Mouse (Mus musculus) forebrain, embryonic 16.5 days (tissue): ENCODE results near the gene Rassf3. TPM values are rescaled to one million over a fixed set of nuclear protein-coding genes. Genes with fewer than 3 reads are reported as not detected.

ENCODE experiments used
- ATAC-seq: fragments of 200-750 bp; cut with Nextera tagmentation; 2 replicates; pipeline ENCODE4 v1.8.0; 2017; ENCODE audit warnings: mild to moderate bottlenecking, moderate library complexity
- H3K27ac ChIP-seq: fragments of 300-500 bp; sonication (generic); 2 replicates; pipeline ENCODE4 v1.5.1; 2014; ENCODE audit warnings: low read length, control low read depth
- H3K27me3 ChIP-seq: fragments of 300-500 bp; sonication (generic); replicated peaks from 2 replicates; pipeline ENCODE4 v1.6.1; 2014; ENCODE audit warnings: low read length; ENCODE audit not compliant: control insufficient read depth, insufficient read depth
- H3K36me3 ChIP-seq: fragments of 300-500 bp; sonication (generic); 2 replicates; pipeline ENCODE4 v1.6.1; 2014; ENCODE audit not compliant: control insufficient read depth, insufficient read depth
- H3K4me1 ChIP-seq: fragments of 300-500 bp; sonication (generic); replicated peaks from 2 replicates; pipeline ENCODE4 v1.6.1; 2014; ENCODE audit warnings: low read length; ENCODE audit not compliant: control insufficient read depth, insufficient read depth
- H3K4me2 ChIP-seq: fragments of 300-500 bp; sonication (generic); 2 replicates; pipeline ENCODE4 v1.6.1; 2014; ENCODE audit warnings: mild to moderate bottlenecking, low read length, control low read depth
- H3K4me3 ChIP-seq: fragments of 300-500 bp; sonication (generic); replicated peaks from 2 replicates; pipeline ENCODE4 v1.5.1; 2014; ENCODE audit warnings: mild to moderate bottlenecking, low read length, control low read depth
- H3K9ac ChIP-seq: fragments of 300-500 bp; sonication (generic); replicated peaks from 2 replicates; pipeline ENCODE4 v1.6.1; 2014; ENCODE audit warnings: low read depth, low read length, control low read depth
- H3K9me3 ChIP-seq: fragments of 300-500 bp; sonication (generic); 2 replicates; pipeline ENCODE4 v1.6.1; 2016; ENCODE audit warnings: low read length; ENCODE audit not compliant: control insufficient read depth
- WGBS: fragments of 180-500 bp; shearing (Covaris S2); extraction: QIAGEN DNeasy Blood & Tissue Kit; methylation state at CpG from one replicate; pipeline ENCODE4 v1.1.7; 2014; 5-methylcytosine and 5-hydroxymethylcytosine counted together
- polyA plus RNA-seq: library from polyadenylated mRNA; unstranded; fragments of >200 nt; fragmentation: Nextera tagmentation; extraction: Ambion mirVana; gene quantifications from 2 replicates; pipeline ENCODE4 v1.2.1, GENCODE M21; 2015

Rassf3 gene
- polyA plus RNA-seq, 1 experiment from 2014 or later, result 4.1 TPM

DNA sequence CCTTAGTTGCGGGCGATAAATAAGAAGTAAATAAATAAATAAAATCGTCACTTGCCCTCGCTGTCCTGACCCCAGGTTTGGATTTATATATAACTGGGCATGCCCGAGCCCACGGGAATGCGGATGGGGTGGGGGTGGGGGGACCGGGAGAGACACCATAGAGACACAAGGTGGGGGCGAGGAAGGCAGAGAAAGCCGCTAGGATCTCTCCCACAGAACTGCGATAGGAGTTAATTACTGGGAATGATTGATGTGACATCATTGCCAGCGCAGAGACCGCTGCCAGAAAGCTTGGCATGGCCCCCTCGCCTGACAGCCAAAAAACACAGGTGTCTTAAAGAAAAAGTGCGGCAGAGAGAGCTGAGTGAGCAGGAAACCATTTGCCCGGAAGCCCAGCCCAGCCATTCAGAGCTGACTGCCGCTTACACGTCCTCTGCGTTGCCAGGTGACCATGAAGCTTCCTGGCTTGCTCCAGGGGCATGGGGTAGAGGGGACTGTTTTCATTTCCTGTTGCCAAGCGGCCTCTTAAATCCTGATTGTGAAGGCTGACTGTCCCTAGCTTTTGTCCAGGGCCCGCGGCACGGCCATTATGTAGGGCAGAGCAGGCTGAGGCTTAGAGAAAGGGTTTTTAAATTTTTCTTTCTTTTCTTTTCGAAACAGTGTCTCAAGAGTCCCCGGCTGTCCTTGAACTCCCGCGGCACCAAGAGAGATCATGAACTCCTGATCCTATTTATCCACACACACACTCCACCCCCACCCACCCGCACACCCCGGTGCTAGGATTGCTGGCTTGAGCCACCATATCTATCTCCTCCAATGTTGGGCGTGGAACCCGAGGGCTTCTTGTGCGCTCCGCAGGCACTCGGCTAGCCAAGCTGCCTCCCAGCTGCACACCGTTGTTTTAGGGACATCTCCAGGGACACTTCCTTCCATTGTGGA, 29.1 kb upstream of the Rassf3 start:
- ATAC-seq, result peak; percentile 95
- H3K36me3 ChIP-seq, result no peaks in the 10 kb centered on the region
- WGBS, result 17% methylated on average over 35 of the region's 35 CpGs
- H3K4me3 ChIP-seq, result peak overlapping the region; percentile 34
- H3K4me1 ChIP-seq, result peaks cover 30% of the 10 kb centered on the region
- peak overlapping the region; percentile 57 for H3K4me2 ChIP-seq
- peak overlapping the region; percentile 80 for H3K27ac ChIP-seq
- no peaks in the 10 kb centered on the region for H3K9me3 ChIP-seq
- H3K27me3 ChIP-seq, result no peaks in the 10 kb centered on the region
- peak overlapping the region; percentile 45 for H3K9ac ChIP-seq

DNA sequence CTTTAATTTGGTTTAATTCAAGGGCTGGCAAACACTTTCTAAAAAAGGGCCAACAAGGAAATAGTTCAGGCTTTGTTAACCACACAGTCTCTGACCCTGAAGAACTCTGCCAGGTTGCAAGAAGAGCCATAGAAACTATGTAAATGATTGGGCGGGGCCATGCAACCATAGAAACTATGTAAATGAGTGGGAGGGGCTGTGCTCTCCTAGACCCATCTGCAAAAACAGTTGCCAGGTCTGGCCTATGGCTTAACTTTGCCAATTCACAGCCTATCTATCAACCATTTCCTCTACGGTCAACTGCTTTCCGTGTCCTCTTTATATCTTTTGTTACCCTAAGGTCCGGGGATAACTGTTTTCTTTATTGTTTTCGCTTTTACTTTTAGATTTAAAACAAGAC, 25.0 kb upstream of the Rassf3 start:
- Histone ChIP-seq H3K4me2 (no peak overlapping the region), H3K9ac (no peak overlapping the region), H3K4me1 (peaks cover 21% of the 10 kb centered on the region), H3K9me3 (no peaks in the 10 kb centered on the region), H3K4me3 (no peak overlapping the region), H3K27me3 (no peaks in the 10 kb centered on the region), H3K36me3 (no peaks in the 10 kb centered on the region), H3K27ac (no peak overlapping the region)
- ATAC-seq, result no peak
- 55% methylated on average over 5 of the region's 5 CpGs for WGBS

DNA sequence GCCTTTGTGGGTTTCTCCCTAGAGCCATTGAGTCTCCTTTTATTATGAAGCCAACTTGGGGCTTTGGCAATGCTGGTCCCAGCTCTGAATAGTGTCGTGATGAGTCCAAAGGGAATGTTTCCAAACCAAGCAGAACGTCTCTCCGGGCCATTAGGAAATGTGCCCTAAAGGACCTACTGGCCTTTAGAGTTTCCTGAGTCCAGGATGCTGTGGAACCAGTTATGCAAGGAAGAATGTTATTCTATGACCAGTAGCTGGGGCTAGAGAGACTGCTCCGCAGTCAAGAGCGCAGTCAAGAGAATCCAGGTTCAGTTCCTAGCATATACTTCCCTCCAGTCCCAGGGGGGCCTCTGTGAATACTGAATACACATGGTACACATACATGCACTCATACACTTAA, 23.9 kb upstream of the Rassf3 start:
- H3K4me3 ChIP-seq, result no peak overlapping the region
- no peak overlapping the region for H3K27ac ChIP-seq
- no peaks in the 10 kb centered on the region for H3K27me3 ChIP-seq
- H3K36me3 ChIP-seq, result no peaks in the 10 kb centered on the region
- no peak overlapping the region for H3K4me2 ChIP-seq
- no peaks in the 10 kb centered on the region for H3K9me3 ChIP-seq
- WGBS, result 80% methylated on average over 5 of the region's 5 CpGs
- no peak for ATAC-seq
- peaks cover 15% of the 10 kb centered on the region for H3K4me1 ChIP-seq
- no peak overlapping the region for H3K9ac ChIP-seq

DNA sequence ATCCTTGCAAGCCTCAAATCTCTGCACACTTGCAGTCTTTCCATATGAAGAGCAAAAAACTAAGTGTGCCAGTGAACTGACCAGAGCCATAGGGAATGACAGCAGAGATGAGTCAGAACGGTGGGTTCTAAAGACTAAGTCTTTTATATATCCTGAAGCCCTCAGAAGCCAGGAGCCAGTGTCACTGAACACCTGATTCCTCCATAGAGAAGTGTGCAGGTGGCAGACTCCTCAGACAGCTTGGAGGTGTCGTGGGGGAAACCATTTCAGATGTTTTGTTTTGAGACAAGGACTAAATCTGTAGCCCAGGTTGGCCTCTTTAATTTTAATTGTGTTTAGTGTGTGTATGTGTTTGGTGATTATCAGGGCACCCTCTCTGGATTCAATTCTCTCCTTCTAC, 22.9 kb upstream of the Rassf3 start:
- Histone ChIP-seq H3K9me3 (no peaks in the 10 kb centered on the region), H3K4me1 (peaks cover 10% of the 10 kb centered on the region), H3K9ac (no peak overlapping the region), H3K4me2 (no peak overlapping the region), H3K36me3 (no peaks in the 10 kb centered on the region), H3K27ac (no peak overlapping the region), H3K4me3 (no peak overlapping the region), H3K27me3 (no peaks in the 10 kb centered on the region)
- WGBS, result 68% methylated on average over 2 of the region's 2 CpGs
- ATAC-seq, result no peak

DNA sequence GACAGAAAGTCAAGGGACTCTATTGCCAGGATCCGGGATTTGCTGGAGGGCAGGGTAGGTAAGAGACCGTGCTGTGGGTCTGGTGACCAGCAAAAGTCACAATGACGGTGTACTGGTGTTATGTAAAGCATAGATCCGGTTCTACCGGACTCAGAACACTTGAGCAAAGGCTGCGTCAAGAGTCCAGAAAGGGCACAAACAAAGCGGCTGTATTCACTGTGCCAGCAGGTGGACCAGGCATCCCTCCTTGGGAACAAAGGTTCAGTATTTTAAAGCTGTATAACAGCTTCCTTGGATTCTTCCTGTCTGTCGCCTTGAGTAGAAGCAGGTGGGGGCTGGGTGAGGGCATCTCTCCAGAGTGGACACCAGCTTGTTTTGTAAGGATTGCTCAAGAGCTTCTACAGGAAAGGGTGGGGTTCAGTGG, 22.3 kb upstream of the Rassf3 start:
- H3K9me3 ChIP-seq, result no peaks in the 10 kb centered on the region
- no peak overlapping the region for H3K4me2 ChIP-seq
- ATAC-seq, result no peak
- no peak overlapping the region for H3K4me3 ChIP-seq
- H3K27me3 ChIP-seq, result no peaks in the 10 kb centered on the region
- H3K4me1 ChIP-seq, result peaks cover 10% of the 10 kb centered on the region
- H3K27ac ChIP-seq, result no peak overlapping the region
- 67% methylated on average over 8 of the region's 8 CpGs for WGBS
- no peaks in the 10 kb centered on the region for H3K36me3 ChIP-seq
- no peak overlapping the region for H3K9ac ChIP-seq

DNA sequence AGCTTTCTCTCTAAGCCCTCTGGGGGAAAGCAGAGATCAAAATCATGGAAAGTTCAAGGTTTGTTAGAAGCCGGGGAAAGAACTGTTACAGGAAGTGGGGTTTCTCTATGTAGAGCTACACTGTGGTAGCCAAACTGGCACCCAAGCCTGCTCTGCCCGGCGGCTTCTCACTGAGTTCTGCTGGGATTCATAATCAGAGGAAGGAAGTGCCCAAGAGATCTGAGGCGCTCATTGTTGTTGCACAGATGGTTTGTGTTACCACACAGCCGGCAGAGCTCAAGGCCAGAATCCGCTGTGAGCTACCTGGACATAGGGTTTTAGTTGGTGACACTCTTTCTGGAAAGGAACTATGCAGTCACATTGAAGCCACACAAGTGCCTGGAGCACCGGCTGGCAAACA, 21.8 kb upstream of the Rassf3 start:
- no peaks in the 10 kb centered on the region for H3K27me3 ChIP-seq
- no peak overlapping the region for H3K4me3 ChIP-seq
- H3K4me1 ChIP-seq, result peaks cover 10% of the 10 kb centered on the region
- H3K9me3 ChIP-seq, result no peaks in the 10 kb centered on the region
- H3K9ac ChIP-seq, result no peak overlapping the region
- no peak overlapping the region for H3K4me2 ChIP-seq
- no peak for ATAC-seq
- no peaks in the 10 kb centered on the region for H3K36me3 ChIP-seq
- WGBS, result 81% methylated on average over 7 of the region's 7 CpGs
- H3K27ac ChIP-seq, result no peak overlapping the region

DNA sequence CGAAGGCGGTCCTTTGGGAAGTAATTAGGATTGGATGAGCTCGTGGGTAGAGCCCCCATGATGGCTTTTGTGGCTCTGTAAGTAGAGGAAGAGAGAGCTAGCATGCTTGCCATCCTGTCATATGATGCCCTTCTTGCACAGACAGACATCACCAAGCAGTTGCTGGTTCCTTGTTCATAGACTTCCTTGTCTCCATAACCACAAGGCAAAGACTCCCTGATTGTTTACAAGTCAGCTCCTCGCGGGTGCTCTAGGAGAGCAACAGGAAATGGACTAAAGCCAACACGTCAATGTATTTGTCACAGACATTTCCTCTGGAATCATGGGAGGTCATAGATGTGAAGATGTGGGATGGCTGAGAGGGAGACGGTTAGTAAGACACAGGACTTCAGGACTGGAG, 20.5 kb upstream of the Rassf3 start:
- no peaks in the 10 kb centered on the region for H3K9me3 ChIP-seq
- H3K27me3 ChIP-seq, result no peaks in the 10 kb centered on the region
- H3K4me3 ChIP-seq, result no peak overlapping the region
- H3K36me3 ChIP-seq, result no peaks in the 10 kb centered on the region
- no peak overlapping the region for H3K4me2 ChIP-seq
- no peak overlapping the region for H3K9ac ChIP-seq
- 88% methylated on average over 7 of the region's 7 CpGs for WGBS
- ATAC-seq, result no peak
- H3K27ac ChIP-seq, result no peak overlapping the region
- H3K4me1 ChIP-seq, result peaks cover 10% of the 10 kb centered on the region

DNA sequence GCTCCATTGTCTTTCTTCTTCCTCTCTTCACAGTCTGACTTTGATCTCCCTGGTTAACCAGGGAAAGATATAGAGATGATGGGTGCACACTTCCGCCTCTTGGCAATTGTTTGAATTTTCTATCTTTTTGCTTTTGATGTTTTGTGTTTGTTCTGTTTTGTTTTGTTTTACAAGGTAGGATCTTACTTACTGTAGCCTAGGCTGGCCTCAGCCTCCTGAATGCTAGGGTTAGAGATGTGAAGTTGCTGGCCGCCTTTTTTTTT, 17.9 kb upstream of the Rassf3 start:
- no peak for ATAC-seq
- Histone ChIP-seq H3K4me3 (no peak overlapping the region), H3K4me2 (no peak overlapping the region), H3K9ac (no peak overlapping the region), H3K27me3 (no peaks in the 10 kb centered on the region), H3K9me3 (no peaks in the 10 kb centered on the region), H3K27ac (no peak overlapping the region), H3K4me1 (no peaks in the 10 kb centered on the region), H3K36me3 (no peaks in the 10 kb centered on the region)
- 75% methylated on average over 2 of the region's 2 CpGs for WGBS

DNA sequence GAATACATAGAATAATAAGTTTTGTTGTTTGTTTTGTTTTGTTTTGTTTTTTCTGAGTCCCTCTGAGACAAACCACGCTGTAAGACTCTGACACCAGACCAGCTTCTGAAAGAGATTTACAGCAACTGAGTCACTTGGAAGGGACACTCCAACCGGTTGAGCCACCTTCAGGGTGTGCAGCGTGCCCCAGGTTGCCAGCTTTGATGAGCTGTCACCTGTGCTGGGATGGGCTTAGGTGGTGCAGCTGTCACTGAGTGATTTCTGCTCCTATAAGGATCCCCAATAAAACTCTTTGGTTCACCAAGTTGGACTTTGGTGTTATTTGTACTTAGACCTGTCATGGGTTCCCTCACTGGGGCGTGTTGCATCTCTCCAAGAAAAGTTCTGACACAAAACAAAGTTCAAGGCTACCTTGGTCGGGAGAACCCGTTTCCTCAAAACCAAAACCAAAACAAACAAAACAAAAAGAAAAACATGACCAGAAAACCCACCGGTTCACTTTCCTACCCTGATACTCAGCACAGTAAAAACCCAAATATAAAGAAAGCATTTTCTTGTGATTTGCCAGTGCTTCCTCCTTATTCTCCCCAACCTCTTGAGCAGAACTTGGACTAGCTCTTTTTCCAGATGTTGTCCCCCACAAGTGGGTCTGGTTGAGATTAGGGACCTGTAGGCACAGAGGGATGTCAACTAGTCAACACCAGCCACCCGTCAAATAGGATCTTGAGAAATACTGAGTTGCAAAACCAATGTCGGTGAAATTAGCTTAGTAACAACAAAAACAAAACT, 17.4 kb upstream of the Rassf3 start:
- 83% methylated on average over 9 of the region's 9 CpGs for WGBS
- H3K36me3 ChIP-seq, result no peaks in the 10 kb centered on the region
- H3K9me3 ChIP-seq, result no peaks in the 10 kb centered on the region
- H3K4me2 ChIP-seq, result no peak overlapping the region
- no peak overlapping the region for H3K9ac ChIP-seq
- no peak overlapping the region for H3K27ac ChIP-seq
- no peak for ATAC-seq
- H3K27me3 ChIP-seq, result no peaks in the 10 kb centered on the region
- H3K4me3 ChIP-seq, result no peak overlapping the region
- no peaks in the 10 kb centered on the region for H3K4me1 ChIP-seq
